Mouse (Mus musculus): ENCODE results near the gene Ubb.

The Ubb gene

DNA sequence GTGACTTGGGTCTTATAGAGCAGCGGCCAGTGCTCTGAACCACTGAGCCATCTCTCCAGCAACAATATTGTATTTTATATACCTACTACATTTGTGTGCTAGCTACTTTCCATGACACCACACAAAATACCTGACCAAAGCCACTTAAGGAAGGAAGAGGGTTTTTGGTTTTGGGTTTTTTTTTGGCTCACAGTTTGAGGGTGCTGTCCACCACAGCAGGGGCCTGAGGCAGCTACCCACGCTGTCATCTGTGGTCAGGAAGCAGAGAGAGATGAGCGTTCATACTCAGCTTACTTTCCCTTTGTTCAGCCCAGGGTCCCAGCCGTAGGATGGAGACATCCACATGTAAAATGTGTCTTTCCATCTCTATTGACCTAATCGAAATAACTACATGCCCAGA, 36.1 kb downstream of the Ubb start:
- DNase-seq = no peak

DNA sequence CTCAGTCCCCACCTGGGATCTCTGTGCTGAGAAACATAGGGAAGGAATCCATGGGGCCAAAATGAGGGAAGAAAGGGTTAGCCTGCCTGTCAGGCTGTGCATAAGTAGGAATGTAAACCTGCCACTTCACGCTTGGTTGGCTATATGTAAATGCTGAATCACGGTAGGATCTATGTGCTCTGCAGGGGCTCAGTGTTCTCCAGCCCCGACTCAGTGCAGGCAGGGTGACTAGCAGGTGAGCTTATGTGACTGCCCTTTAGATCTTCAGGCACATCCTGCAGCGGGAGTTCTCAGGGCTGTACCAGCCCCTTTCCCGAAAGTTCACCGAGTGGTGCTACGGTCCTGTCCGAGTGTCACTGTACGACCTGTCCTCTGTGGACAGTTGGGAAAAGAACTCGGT, 38.4 kb downstream of the Ubb start:
- DNase-seq = no peak

GRCm38 (mm10) chr11:62591026-62591425, 40.1 kb downstream of the Ubb start:
- DNase-seq = no peak

- no peak for DNase-seq
These were observed 41.1 kb downstream of the Ubb start for GRCm38 (mm10) chr11:62591904-62592575.

DNA sequence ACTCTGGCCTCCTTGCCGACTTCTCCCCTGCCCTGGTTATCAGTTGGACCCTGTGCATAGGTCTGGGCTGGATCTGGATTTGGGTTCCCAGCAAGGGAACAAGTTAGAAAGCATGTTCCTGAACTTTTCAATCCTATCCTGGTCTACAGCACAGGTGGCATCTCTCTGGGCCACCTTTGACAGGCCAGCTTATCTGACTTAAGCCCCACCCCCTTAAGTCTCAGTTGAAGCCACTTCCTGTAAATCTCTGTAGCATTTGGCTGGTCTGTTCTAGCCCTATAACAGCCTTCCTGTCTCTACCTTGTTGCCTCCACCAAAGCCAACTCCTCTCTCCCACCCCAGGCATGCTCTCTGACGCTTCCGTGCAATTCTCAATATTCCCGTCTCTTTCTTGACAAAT, 47.6 kb downstream of the Ubb start:
- no peak for DNase-seq

DNA sequence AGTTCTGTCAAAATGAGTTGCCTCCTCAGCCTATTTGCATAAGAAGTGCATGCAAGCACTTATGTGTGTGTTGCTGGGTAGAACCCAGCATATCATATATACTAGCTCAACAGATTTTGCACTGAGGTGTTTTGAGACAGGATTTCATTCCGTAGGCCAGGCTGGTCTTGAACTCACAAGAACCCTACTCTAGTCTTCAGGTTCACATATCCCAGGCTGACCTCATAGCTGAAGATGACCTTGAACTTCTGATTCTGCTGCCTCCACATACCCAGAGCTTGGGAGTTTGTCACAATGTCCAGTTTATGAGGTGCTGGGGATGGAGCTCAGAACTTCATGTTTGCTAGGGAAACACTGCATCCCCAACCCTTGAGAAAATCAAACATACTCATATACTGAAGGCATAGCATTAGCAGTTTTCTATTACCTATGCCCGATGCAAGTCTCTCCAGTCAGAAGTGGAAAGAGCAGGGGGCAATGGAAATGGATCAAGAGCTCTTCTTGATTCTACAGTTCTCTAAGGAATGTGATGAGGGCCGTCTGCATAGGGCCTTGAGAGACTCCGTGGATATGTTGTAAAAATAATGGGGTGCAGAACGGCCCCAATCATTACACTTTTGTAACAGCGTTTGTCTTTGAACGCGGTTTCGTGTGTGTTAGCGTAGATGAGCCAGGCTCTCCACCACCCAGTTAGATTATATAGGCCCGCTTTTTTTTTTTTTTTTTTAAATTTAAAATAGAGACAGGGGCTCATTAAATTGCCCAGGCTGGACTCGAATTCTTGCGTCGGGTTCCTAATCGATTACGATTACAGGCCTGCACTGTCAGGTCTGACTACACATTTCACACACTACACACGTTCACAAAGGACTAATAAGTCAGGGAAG, 51.0 kb downstream of the Ubb start:
- no peak for DNase-seq

Data from thymus, adult 18-20 months (tissue).